Mouse (Mus musculus) kidney, postnatal 0 days (tissue): ENCODE data around the gene Tnp1. TPM values are rescaled to one million over a fixed set of nuclear protein-coding genes. Genes with fewer than 3 reads are reported as not detected.

Experiments used
- ATAC-seq: fragments of 200-750 bp; cut with Nextera tagmentation; replicated peaks from 2 replicates; pipeline ENCODE4 v1.8.0; 2017; ENCODE audit warnings: low read depth, moderate number of reproducible peaks, moderate TSS enrichment, moderate library complexity; ENCODE audit not compliant: low FRiP score
- DNase-seq: peaks from one replicate; pipeline ENCODE4 v3.0.0-alpha.2; 2016; ENCODE audit warnings: low spot score
- H3K27ac ChIP-seq: fragments of 300-500 bp; sonication (generic); 2 replicates; pipeline ENCODE4 v1.5.1; 2014; ENCODE audit warnings: mild to moderate bottlenecking
- H3K27me3 ChIP-seq: fragments of 300-500 bp; sonication (generic); 2 replicates; pipeline ENCODE4 v1.6.1; 2014; ENCODE audit warnings: low read length, mixed read lengths; ENCODE audit not compliant: insufficient read depth
- H3K36me3 ChIP-seq: fragments of 300-500 bp; sonication (generic); 2 replicates; pipeline ENCODE4 v1.6.1; 2014; ENCODE audit warnings: low read length, mixed read lengths; ENCODE audit not compliant: insufficient read depth
- H3K4me1 ChIP-seq: fragments of 300-500 bp; sonication (generic); replicated peaks from 2 replicates; pipeline ENCODE4 v1.6.1; 2014; ENCODE audit warnings: antibody characterized with exemption, low read length, mixed read lengths; ENCODE audit not compliant: insufficient read depth
- H3K4me2 ChIP-seq: fragments of 300-500 bp; sonication (generic); 2 replicates; pipeline ENCODE4 v1.6.1; 2014; ENCODE audit warnings: mild to moderate bottlenecking, low read length, moderate library complexity, mixed read lengths
- H3K4me3 ChIP-seq: fragments of 300-500 bp; sonication (generic); replicated peaks from 2 replicates; pipeline ENCODE4 v1.5.1; 2014; ENCODE audit warnings: low read depth, low read length
- H3K9ac ChIP-seq: fragments of 300-500 bp; sonication (generic); 2 replicates; pipeline ENCODE4 v1.6.1; 2014; ENCODE audit warnings: low read depth, low read length
- H3K9me3 ChIP-seq: fragments of 300-500 bp; sonication (generic); replicated peaks from 2 replicates; pipeline ENCODE4 v1.6.1; 2016; ENCODE audit warnings: low read length, inconsistent platforms, mixed read lengths
- CTCF ChIP-seq: IDR thresholded peaks from 2 replicates; pipeline ENCODE4 v1.5.1; 2016; ENCODE audit warnings: antibody characterized with exemption, low read depth, mild to moderate bottlenecking, moderate library complexity
- WGBS: fragments of 180-500 bp; shearing (Covaris S2); extraction: QIAGEN DNeasy Blood & Tissue Kit; methylation state at CpG from one replicate; pipeline ENCODE4 v1.1.7; 2014; 5-methylcytosine and 5-hydroxymethylcytosine counted together
- polyA plus RNA-seq: library from polyadenylated mRNA; unstranded; fragments of >200 nt; fragmentation: Nextera tagmentation; extraction: Ambion mirVana; gene quantifications from 2 replicates; pipeline ENCODE4 v1.2.1, GENCODE M21; 2015

Tnp1 gene
- polyA plus RNA-seq: not detected in 2 replicates

DNA sequence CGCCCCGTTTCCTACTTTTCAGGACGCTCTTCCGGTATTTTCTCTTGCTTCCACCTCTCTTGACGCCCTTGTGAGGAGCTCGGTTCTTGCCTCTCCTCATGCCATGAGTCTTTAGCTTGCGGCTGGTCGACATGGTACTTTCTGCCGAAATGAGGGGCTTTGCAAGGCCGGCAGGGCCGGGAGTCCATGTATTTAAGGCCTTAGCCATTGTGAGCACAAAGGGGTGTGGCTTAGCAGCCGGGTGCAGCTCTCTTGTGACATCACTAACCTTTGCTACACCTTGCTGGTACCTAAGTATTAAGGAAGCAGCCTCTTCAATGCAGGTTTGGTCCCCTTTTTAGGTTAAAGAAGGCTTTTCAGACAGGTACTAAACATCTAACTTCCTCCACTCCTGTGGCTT, at the start of gene Tnp1:
Tnp1 (minus strand) TSS at position 179 of the 400 bp plus-strand sequence.
- no peak for TF ChIP-seq CTCF
- H3K9me3 ChIP-seq: no peaks in the 10 kb centered on the region
- no peak for DNase-seq
- H3K4me3 ChIP-seq: no peak within 1 kb of the TSS
- H3K36me3 ChIP-seq: no peaks in the 10 kb centered on the region
- whole genome bisulfite sequencing: 96% methylated on average over 12 of the region's 12 CpGs
- ATAC-seq: no peak
- H3K4me2 ChIP-seq: no peak within 1 kb of the TSS
- H3K4me1 ChIP-seq: no peaks in the 10 kb centered on the region
- H3K27me3 ChIP-seq: no peaks in the 10 kb centered on the region
- no peak within 1 kb of the TSS for H3K27ac ChIP-seq
- no peak within 1 kb of the TSS for H3K9ac ChIP-seq

GRCm38 (mm10) chr1:73064336-73064735, 48.6 kb upstream of the Tnp1 start:
- WGBS: 70% methylated on average over 3 of the region's 3 CpGs

DNA sequence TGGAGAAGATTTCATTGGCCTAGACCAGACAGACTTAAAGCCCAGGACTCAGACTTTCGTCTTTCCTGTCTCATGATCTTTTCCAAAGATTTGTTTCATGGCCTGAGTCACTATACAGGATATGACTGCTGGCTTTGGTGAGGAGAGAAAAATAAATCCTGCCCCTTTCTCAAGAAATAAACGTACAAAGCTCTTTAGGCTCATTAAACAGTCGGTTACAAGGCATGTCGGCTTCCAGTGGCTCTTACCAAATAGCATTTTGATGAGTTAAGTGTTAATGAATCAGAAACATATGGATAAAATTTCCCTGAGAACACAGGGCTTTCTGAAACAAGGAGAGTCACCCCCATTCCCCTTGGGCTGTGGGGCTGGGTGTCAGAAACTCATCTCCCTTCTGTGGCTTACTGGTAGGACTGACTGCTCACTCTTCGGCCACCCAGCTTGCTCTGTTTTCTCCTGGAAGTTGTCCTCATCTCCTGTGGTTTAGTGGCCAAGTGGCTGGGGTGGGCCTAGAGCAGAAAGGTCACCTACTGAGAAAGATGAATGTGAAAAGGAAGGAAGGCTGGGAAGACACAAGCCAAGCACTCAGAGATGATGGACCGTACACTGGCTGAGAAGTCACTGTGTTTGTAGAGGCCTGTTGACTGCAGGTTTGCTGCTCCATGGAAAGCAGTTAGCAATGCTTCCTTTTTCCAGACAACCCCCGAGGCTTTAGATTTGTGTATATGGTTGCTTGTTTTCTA, 46.0 kb upstream of the Tnp1 start:
- H3K4me3 ChIP-seq: no peak overlapping the region
- H3K4me2 ChIP-seq: no peak overlapping the region
- ATAC-seq: no peak
- no peak overlapping the region for H3K9ac ChIP-seq
- peak; percentile 67 for DNase-seq
- no peaks in the 10 kb centered on the region for H3K27me3 ChIP-seq
- H3K36me3 ChIP-seq: no peaks in the 10 kb centered on the region
- WGBS: 49% methylated on average over 7 of the region's 7 CpGs
- H3K4me1 ChIP-seq: no peaks in the 10 kb centered on the region
- TF ChIP-seq CTCF: no peak
- no peaks in the 10 kb centered on the region for H3K9me3 ChIP-seq
- H3K27ac ChIP-seq: no peak overlapping the region

More at GRCm38 (mm10) chr1:73064336-73064735, 48.6 kb upstream of the Tnp1 start:
- no peak overlapping the region for H3K4me2 ChIP-seq
- no peak overlapping the region for H3K4me3 ChIP-seq
- no peaks in the 10 kb centered on the region for H3K36me3 ChIP-seq
- DNase-seq: no peak
- no peak overlapping the region for H3K27ac ChIP-seq
- no peak for ATAC-seq
- no peaks in the 10 kb centered on the region for H3K9me3 ChIP-seq
- H3K27me3 ChIP-seq: no peaks in the 10 kb centered on the region
- no peak for TF ChIP-seq CTCF
- H3K9ac ChIP-seq: no peak overlapping the region
- no peaks in the 10 kb centered on the region for H3K4me1 ChIP-seq

GRCm38 (mm10) chr1:73060271-73060670, 44.6 kb upstream of the Tnp1 start:
- ATAC-seq (no peak), DNase-seq (no peak)
- H3K4me1 ChIP-seq: no peaks in the 10 kb centered on the region
- WGBS: 41% methylated on average over 3 of the region's 3 CpGs
- H3K4me2 ChIP-seq: no peak overlapping the region
- H3K9me3 ChIP-seq: no peaks in the 10 kb centered on the region
- no peak overlapping the region for H3K9ac ChIP-seq
- H3K4me3 ChIP-seq: no peak overlapping the region
- no peak for TF ChIP-seq CTCF
- no peaks in the 10 kb centered on the region for H3K36me3 ChIP-seq
- H3K27ac ChIP-seq: no peak overlapping the region
- H3K27me3 ChIP-seq: no peaks in the 10 kb centered on the region

DNA sequence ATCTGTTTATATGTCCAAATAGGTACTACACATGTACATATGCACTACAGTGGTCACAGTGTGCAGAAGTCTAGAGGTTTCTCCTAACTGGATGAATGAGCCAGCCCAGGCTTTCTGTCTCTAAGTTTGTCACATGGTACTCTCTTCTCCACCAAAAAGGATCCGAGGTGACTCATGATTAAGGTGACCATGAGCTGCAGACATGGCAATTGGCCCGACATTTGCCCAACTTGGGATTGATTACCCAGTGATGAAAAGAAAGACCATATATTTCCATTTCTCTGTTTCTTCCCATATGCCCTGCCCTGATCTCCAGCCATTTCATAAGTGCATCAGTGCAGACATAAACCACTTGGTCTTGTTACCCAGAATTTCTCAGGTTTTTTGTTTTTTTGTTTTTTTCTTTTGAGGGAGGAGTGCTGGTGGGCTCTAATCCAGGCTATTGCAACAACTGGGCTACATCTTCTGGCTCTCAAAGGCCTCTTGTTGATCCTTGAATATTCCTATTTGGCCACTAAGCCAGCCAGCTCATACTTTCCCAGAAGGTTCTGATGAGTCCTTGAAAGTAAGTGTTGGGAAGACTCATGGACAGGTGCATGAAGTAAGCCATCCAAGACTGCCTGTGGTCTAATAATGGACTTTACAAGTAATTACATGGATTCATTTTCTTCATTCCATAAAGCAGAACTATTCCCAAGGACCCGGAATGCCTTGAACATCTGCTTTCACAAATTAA, 40.7 kb upstream of the Tnp1 start:
- Histone ChIP-seq H3K9me3 (no peaks in the 10 kb centered on the region), H3K4me3 (no peak overlapping the region), H3K4me2 (no peak overlapping the region), H3K9ac (no peak overlapping the region), H3K4me1 (no peaks in the 10 kb centered on the region), H3K36me3 (no peaks in the 10 kb centered on the region), H3K27ac (no peak overlapping the region), H3K27me3 (no peaks in the 10 kb centered on the region)
- WGBS: 92% methylated on average over 3 of the region's 3 CpGs
- DNase-seq (no peak), ATAC-seq (no peak)
- TF ChIP-seq CTCF: no peak

- Histone ChIP-seq H3K27ac (no peak overlapping the region), H3K36me3 (no peaks in the 10 kb centered on the region), H3K9me3 (no peaks in the 10 kb centered on the region), H3K27me3 (no peaks in the 10 kb centered on the region), H3K4me3 (no peak overlapping the region), H3K9ac (no peak overlapping the region), H3K4me2 (no peak overlapping the region), H3K4me1 (no peaks in the 10 kb centered on the region)
- DNase-seq (no peak), ATAC-seq (no peak)
- WGBS: 65% methylated on average over 3 of the region's 3 CpGs
- no peak for TF ChIP-seq CTCF
These were observed 40.1 kb upstream of the Tnp1 start for GRCm38 (mm10) chr1:73055820-73056219.
